Mouse (Mus musculus) megakaryocyte, adult 5-6 weeks (primary cell): ENCODE results near the gene Ralgps2. TPM values are rescaled to one million over a fixed set of nuclear protein-coding genes. Genes with fewer than 3 reads are reported as not detected.
A peak's percentile ranks its signal among the peaks of the same experiment; 100 is the strongest.

Experiments used
- ATAC-seq: 2 replicates; pipeline ENCODE4 v1.8.0; 2016; ENCODE audit warnings: mild to moderate bottlenecking, inconsistent platforms; ENCODE audit not compliant: poor library complexity, severe bottlenecking
- total RNA-seq, 2 experiments: library from RNA; stranded (forward) in 1 of 2; stranded (reverse) in 1 of 2; fragments of 153-499, 151-499 nt in 1 of 2; fragments of 221-1000, 200-1000 nt in 1 of 2; gene quantifications; 2 replicates each; pipeline versions ENCODE4 v1.2.3 to v1.2.4; 2015 to 2017

The Ralgps2 gene
- total RNA-seq, 2 experiments from 2014 or later = 6.0 to 8.9 TPM

DNA sequence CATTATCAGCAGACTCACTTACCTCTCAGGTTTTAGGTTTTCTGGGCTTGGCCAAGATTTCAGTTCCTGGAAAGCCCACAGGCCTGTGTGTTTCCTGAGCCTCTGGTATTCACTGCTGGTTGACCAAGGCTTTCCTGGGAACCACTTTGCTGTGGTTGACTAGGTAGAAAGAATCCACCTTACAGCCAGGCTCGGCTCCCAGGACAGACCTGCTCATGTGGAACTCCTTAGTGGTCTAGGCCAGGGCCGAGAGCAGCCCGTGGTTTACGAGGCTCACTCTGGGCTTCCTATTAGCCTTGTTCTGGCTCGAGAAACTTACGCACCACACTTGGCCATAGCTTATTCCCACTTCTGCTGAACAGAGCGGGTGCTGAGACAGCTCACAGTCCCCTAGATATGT lies 163.4 kb downstream of the Ralgps2 start:
- no peak for ATAC-seq

DNA sequence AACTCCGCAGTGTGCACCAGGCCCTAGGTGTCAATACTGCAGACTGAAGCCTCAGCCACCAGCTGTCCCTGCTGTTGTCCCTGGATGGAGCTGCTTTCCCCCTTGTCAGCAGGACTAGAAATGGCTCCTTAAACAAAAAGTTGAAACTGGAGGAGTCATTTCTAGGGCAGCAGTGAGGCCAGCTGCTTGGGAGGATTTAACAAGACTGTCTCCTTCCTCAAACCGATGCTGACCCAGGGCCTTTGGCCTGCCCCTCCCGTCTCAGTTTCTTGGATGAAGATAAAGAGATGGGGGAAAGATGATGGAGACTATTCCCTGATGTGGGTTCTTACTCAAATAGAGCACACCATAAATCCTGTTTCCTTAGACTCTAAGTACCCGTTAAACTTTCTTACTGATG lies 164.2 kb downstream of the Ralgps2 start:
- ATAC-seq = no peak

DNA sequence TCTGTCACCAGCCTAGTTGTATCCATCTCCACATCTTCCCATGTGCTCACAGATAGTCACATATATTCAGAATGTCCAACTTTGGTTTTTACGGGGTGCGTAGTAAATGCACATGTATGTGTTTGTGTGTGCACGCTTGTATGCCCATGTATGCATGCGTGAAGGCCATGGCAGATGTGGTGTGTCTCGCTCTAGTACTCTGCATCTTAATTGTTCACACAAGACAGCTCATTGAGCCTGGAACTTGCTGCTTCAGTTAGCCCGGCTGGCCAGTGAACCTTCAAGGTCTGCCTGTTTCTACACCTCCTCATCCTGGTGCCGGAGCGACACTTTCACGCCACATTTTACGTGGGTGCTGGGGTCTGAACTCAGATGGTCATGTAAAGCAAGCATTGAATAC lies 168.6 kb downstream of the Ralgps2 start:
- ATAC-seq = no peak

DNA sequence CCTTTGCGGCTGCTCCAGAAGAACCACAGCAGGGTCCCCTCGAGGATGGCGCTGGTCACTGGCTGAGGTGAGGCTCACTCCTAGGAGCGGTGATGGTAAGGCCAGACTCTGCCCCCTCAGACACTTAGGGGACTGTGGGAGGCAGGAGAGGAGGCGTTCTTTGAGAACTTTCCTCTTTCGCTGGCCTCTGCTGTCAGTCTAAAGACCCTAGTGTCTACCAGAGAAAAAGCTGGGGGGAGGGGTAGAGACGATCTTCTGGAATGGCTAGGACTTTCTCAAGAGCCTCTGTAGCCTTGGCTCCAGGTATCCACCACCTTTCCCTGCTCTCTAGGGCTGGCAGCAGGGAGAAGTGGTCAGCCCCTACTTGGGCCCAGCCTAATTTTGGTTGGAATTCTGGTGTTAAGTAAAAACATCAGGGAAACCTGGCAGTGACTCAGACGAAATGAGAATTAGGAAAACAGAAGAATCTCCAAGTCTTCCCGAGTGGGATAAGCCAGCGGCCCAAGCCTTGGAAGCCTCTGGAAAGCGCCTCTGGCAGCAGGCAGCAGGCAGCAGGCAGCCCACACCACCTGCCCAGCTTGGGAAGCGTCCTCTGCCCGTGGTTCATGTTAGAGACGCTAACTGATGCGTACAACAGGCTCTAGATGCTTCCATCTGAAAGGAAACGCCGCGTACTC lies 169.7 kb downstream of the Ralgps2 start:
- ATAC-seq = no peak

DNA sequence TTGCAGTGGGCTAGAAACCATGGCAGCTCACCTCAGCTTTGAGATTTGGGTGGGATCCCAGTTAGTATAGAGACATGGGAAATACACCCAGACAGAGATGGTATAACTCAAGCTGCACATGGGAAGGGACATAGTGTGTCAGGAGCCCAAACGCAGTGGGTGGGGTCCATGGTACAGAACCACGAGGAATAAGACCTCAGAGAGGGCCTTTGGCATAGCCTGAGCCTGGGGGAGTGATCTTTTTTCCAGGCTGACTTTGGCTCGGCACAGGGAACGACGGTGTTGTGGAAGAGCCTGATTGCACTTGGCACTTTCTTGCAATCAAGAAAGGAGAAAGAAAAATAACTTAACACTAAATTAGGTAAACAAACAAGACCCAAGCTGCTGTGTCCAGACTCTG lies 170.3 kb downstream of the Ralgps2 start:
- ATAC-seq = no peak

DNA sequence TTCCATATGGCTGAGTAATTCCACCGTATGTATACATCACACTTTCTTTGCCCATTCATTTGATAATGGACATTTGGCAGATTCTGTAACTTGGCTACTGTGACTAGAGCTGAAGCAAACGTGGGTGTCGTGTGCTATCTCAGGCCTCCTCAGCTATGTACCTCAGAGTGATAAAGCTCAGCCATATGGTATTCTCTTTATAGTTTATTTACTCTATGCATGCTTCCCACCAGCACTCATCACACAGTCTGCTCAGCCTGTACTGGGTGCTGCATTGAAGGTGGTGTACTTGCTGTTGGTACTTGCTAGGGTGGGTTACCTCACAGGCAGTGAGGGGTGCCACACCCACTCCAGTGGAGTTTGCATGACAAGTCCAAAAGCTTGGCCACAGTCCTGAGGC lies 174.1 kb downstream of the Ralgps2 start:
- no peak for ATAC-seq

DNA sequence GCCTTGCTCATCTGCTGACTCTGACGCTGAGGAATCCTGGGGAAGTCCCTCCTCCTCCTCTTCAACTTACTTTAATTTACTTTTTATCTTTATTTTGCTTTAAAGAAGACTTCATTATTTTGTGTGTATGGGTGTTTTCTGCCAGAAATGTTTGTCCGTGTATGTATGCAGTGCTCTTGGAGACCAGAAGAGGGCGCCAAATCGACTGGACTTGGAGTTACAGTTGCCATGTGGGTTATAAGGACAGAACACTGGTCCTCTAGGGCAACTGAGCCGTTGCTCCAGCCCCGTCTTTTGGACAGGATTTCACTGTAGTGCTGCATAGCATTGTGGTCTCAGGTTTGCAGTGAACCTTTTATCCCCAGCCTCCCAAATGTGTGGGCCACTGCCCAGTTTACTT lies 174.8 kb downstream of the Ralgps2 start:
- ATAC-seq = no peak

DNA sequence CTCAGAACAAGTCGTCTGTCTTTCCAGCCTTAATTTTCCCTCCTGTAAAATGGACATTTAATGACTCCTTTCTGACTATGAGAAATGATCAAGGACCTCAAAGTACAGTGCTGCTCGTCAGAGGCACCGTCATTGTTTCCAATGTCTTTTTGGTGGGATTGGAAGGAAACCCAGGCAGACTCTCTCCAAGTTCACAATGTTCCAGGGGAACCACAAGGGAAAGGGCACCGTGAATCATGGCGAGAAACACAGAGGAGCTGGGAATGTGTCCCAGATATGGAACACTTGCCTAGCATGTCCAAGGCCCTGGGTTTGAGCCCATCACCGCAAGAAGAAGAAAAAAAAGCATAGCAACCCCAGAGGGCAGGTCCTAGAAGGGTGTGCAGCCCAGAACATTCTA lies 176.1 kb downstream of the Ralgps2 start:
- ATAC-seq = no peak

DNA sequence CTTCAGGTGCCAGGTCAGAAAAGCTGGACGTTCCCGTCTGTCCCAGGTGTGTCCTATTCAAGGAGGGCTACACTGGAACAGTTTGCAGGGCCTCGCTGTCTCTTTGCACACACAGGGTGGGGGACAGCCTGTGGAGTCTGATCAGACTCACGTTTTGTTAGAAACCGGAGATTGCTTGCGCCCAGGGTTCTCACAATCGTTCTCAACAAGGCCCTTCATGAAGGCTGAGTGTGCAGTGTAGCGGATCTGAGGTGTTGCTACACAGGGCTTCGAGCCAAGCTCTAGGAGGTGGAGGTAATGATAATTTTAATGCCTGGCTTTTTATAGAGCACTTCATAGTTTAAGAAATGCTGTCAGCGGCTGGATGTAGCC lies 178.0 kb downstream of the Ralgps2 start:
- no peak for ATAC-seq

DNA sequence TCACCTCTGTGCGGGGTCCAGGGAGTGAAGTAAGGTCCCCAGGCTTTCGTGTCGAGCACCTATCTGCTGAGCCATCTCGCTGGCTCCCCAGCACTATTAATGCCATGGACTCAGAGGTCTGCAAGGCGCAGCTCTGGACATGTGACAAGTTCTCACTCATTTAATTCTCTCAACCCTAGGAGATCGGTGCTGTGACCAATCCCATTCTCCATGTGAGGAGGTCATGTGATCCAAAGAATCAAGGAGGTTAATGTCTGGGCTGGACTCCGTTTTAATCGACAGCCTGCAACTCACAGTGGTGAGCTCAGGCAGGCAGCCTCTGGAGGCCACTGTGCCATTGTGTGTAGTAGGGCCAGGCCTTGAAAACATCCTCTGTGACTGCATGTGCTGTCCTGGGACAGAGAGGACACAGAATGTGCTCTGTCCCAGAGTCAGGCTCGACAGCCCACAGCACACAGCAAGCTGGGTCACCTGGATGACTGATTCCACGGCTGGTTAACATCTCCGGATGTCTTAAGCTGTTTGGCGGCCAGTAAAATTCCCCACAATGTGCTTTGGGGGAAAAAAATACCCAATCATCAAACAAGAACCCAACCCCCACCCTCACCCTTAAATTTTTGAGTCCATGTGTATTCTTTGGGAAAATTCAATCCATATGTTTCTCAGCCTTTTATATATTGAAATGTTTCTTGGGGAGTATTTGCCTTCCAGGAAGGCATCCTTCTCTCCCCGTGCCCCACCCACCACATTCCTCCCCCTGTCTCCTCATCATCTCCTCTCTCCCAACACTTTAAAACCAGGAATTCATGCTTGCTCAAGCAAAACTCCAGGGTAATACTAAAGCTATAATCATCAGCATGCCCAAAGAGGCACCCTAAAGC lies 178.6 kb downstream of the Ralgps2 start:
- ATAC-seq = no peak

DNA sequence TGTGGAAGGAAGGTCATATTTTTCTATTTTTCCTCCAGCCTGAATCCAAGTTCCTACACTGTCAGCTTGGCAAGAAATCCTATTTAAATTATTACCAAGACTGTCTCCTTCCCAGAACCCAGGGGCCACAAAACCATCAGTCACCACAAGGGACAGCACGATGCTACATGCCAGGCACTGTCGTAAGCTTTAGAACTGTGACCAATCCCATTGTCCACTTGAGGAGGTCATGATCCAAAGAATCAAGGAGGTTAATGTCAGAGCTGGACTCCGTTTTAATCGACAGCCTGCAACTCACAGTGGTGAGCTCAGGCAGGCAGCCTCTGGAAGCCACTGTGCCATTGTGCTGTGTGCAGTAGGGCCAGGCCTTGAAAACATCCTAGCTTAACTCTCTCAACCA lies 181.1 kb downstream of the Ralgps2 start:
- no peak for ATAC-seq

DNA sequence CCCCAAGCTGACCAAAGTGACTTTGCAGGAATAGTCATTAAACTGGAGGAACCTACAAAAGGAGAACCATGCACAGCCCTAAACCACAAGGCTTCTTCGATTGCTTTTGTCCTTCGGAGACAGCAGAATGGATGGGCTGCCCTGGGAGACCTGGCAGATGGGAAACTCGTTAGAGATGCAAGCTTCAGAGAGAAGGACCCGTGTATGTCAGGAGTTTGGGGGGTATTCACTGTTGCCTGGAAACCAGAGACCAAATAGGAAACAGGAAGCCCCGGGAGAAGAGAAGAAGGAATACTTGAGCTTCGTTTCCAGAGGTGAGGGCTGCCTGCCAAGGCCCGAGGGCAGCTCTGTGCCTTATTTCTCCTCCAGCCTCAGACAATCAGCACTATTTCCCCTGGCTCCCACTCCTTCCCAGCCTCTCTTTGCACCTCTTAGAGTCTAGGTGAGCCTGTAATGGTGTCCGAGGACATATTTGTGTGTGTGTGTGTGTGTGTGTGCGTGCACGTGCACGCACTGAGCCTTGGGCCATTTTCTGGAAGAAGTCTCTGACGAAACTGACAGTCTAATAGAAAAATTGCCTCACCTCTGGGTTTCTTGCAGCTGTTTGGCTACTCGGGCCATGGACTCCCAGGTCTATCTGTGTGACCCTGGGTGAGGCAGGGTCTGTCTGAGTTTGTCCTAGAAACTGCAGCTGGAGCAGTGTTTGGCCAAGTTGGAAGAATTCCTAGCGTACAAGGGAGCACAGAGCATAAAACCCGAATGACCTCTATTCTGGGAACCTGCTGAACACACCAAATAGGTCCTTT lies 184.6 kb downstream of the Ralgps2 start:
- peak; percentile 69 for ATAC-seq

Other genes with a start within 250 kb of the Ralgps2 start
- 14.7 and 15.7 TPM in 2 replicates for gene Fam20b, start 220.5 kb downstream of the Ralgps2 start, total RNA-seq (2015)
- 37.9 and 41.6 TPM in 2 replicates for gene Fam20b, start 220.5 kb downstream of the Ralgps2 start, total RNA-seq (2017)
- not detected in 2 replicates for gene Angptl1, start 101.1 kb downstream of the Ralgps2 start, total RNA-seq (2015)
- gene Angptl1, start 101.1 kb downstream of the Ralgps2 start, total RNA-seq (2017) = 0.15 and 0.61 TPM in 2 replicates
- gene Tex35, start 169.1 kb upstream of the Ralgps2 start, total RNA-seq (2015) = not detected in 2 replicates
- not detected in 2 replicates for gene Tex35, start 169.1 kb upstream of the Ralgps2 start, total RNA-seq (2017)